Mouse (Mus musculus) bone marrow, adult 2 months (tissue): ENCODE data around the gene Kdm2a.

Experiments used
- CTCF ChIP-seq: fragments of 200-500 bp; IDR thresholded peaks from 2 replicates; pipeline ENCODE4 v1.5.1; 2011; ENCODE audit warnings: low read length, control low read depth; ENCODE audit not compliant: control insufficient read depth, insufficient read depth
- POLR2A ChIP-seq: fragments of 200-500 bp; IDR thresholded peaks from 2 replicates; pipeline ENCODE4 v1.6.1; 2011; ENCODE audit warnings: low read depth, mild to moderate bottlenecking, control low read depth, low read length, borderline replicate concordance; ENCODE audit not compliant: control insufficient read depth

GRCm38 (mm10) chr19:4333100-4333775, 64.8 kb downstream of the Kdm2a start:
- TF ChIP-seq CTCF = no peak
- TF ChIP-seq POLR2A = no peak
